Mouse (Mus musculus) brown adipose tissue, adult 24 weeks (tissue): ENCODE data around the gene Sqor. TPM values are rescaled to one million over a fixed set of nuclear protein-coding genes. Genes with fewer than 3 reads are reported as not detected.

Experiments used
- H3K27ac ChIP-seq: fragments of 200-500 bp; replicated peaks from 2 replicates; pipeline ENCODE4 v1.5.1; 2012; ENCODE audit warnings: low read depth, mild to moderate bottlenecking, low read length
- H3K4me1 ChIP-seq: fragments of 200-500 bp; 2 replicates; pipeline ENCODE4 v1.6.1; 2012; ENCODE audit warnings: low read length, mixed read lengths; ENCODE audit not compliant: control insufficient read depth, insufficient read depth, insufficient read length
- H3K4me3 ChIP-seq: fragments of 200-500 bp; 2 replicates; pipeline ENCODE4 v1.5.1; 2012; ENCODE audit warnings: low read depth, mild to moderate bottlenecking, low read length, moderate library complexity; ENCODE audit not compliant: insufficient read depth
- polyA plus RNA-seq: library from polyadenylated mRNA; stranded (reverse); fragments of >200 nt; gene quantifications from 2 replicates; pipeline ENCODE4 v1.2.4, GENCODE M21; 2012; ENCODE audit not compliant: missing spikeins, insufficient read depth, insufficient read length

Gene Sqor
- polyA plus RNA-seq, 1 experiment, result 152 TPM

GRCm38 (mm10) chr2:122771002-122771401 lies 6.0 kb downstream of the Sqor start:
- Histone ChIP-seq H3K27ac (0 out of 2 replicates have a peak overlapping the region, but pooled peaks have one; percentile 30), H3K4me3 (no peak overlapping the region), H3K4me1 (peaks cover 18% of the 10 kb centered on the region)

- H3K27ac ChIP-seq, result no peak overlapping the region
- peaks cover 15% of the 10 kb centered on the region for H3K4me1 ChIP-seq
- H3K4me3 ChIP-seq, result no peak overlapping the region
Observed at GRCm38 (mm10) chr2:122772899-122773298, 7.9 kb downstream of the Sqor start.

DNA sequence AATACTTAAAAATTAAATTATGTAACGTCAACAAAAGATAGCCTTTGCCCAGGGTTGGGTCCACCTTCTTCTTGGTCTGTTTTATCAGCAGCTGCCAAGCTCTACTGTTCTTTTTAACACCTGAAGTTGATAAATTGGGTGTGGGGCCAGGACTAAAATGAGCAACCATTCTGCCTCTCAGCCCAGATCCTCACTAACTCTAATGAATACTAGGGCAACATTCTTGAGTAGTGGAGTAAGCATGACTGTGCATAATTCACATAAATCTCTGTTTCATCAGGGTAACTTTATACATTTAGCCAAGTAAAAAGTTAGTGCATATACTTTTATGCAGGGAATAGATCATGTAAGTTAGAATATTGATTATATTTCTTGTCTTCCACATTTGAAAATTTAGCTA lies 10.5 kb downstream of the Sqor start:
- Histone ChIP-seq H3K4me1 (peaks cover 14% of the 10 kb centered on the region), H3K4me3 (no peak overlapping the region), H3K27ac (no peak overlapping the region)

DNA sequence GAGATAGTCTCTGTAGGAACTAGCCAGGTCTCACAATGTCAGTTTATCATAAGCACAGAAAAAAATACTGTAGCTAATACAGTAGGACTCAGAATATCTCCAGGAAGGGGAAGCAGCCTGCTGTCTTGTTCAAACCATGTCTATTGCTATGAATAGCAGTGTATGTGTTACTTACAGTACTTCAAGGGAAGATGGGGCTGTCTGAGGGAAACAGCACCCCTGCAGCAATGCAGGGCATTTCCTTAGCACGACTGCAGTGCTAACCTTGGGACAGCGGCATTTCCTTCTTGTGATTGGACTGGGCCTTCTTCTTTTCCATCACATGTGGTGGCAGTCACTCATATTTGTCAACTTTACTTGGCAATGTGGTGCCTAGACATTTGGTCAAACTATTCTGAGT lies 11.8 kb downstream of the Sqor start:
- H3K4me3 ChIP-seq, result no peak overlapping the region
- no peak overlapping the region for H3K27ac ChIP-seq
- H3K4me1 ChIP-seq, result peaks cover 10% of the 10 kb centered on the region

GRCm38 (mm10) chr2:122779967-122780366 lies 14.9 kb downstream of the Sqor start:
- Histone ChIP-seq H3K4me1 (peaks cover 10% of the 10 kb centered on the region), H3K27ac (0 out of 2 replicates have a peak overlapping the region, but pooled peaks have one; percentile 5), H3K4me3 (no peak overlapping the region)

DNA sequence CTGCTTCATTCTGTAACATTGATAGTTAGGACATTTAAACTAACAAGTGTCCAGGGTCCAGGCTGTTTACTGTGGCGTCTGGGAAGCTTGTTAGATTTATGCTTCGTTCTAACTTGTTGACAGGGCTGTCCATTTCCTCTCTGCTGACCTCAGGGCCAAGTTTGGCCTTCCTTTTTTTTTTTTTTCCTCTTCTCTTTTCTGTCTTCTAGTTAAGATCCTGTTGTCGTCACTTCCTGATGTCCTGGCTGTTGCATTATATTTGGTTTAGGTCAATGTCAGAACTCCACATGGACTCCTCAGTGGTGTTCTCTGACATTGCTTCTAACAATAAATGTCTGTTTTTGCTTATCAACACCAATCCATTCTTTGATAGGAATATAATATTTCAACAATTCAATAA lies 15.4 kb downstream of the Sqor start:
- H3K4me1 ChIP-seq, result peaks cover 10% of the 10 kb centered on the region
- H3K27ac ChIP-seq, result no peak overlapping the region
- no peak overlapping the region for H3K4me3 ChIP-seq

- no peak overlapping the region for H3K27ac ChIP-seq
- no peak overlapping the region for H3K4me3 ChIP-seq
Observed at GRCm38 (mm10) chr2:122781590-122782356, 16.7 kb downstream of the Sqor start.

DNA sequence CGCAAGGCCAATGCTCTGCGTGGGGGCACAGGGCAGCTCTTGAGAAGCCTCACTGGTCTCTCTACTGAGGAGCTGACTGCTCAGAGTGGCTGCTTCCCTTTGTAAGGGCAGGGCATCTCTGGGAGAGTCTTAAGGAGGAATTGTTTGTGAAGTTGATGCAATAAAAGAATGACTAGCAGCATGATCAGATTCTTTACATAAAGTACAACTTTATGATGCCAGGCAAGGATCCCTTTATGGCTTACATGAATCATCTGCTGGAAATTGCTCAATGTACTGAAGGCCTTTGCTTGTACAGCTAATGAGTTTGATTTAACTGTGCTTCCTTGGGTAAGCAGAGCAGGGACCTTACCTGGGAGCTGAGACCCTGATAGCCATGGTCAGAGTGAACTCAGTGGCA lies 18.7 kb downstream of the Sqor start:
- H3K4me3 ChIP-seq, result no peak overlapping the region
- no peak overlapping the region for H3K27ac ChIP-seq
- H3K4me1 ChIP-seq, result peaks cover 9% of the 10 kb centered on the region

More at GRCm38 (mm10) chr2:122781590-122782356, 16.7 kb downstream of the Sqor start:
- peaks cover 10% of the 10 kb centered on the region for H3K4me1 ChIP-seq

- H3K27ac ChIP-seq, result no peak overlapping the region
- H3K4me3 ChIP-seq, result no peak overlapping the region
- peaks cover 9% of the 10 kb centered on the region for H3K4me1 ChIP-seq
Observed at GRCm38 (mm10) chr2:122784701-122785100, 19.7 kb downstream of the Sqor start.

GRCm38 (mm10) chr2:122786167-122786566 lies 21.1 kb downstream of the Sqor start:
- Histone ChIP-seq H3K4me1 (peaks cover 1% of the 10 kb centered on the region; the same call in 1 of the 2 replicates), H3K27ac (no peak overlapping the region), H3K4me3 (no peak overlapping the region)

DNA sequence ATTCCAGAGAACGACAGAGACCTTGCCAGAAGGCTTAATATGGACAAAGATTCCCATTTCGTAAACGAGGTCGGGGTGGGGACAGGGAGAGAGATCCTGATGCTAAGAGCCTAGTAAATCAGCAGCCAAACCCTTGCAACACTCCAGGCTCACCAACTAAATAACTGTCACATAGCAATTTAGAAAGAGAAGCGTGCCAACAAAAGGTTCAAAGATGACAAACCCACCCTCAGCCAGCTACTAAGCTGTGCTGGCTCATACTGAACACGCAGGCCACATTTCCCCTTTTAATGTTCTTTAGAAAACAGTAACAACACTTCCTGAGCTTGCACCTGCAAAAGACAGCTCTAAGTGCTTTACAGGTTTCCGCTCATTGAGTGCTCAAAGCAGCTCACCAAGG lies 24.3 kb downstream of the Sqor start:
- Histone ChIP-seq H3K27ac (no peak overlapping the region), H3K4me1 (no peaks in the 10 kb centered on the region; the same call in 1 of the 2 replicates), H3K4me3 (no peak overlapping the region)

- no peaks in the 10 kb centered on the region; the same call in 1 of the 2 replicates for H3K4me1 ChIP-seq
- H3K27ac ChIP-seq, result no peak overlapping the region
- no peak overlapping the region for H3K4me3 ChIP-seq
Observed at GRCm38 (mm10) chr2:122789730-122790129, 24.7 kb downstream of the Sqor start.

GRCm38 (mm10) chr2:122804392-122804791 lies 39.4 kb downstream of the Sqor start:
- Histone ChIP-seq H3K4me3 (no peak overlapping the region), H3K27ac (no peak overlapping the region), H3K4me1 (no peaks in the 10 kb centered on the region)

- H3K4me3 ChIP-seq, result no peak overlapping the region
- H3K27ac ChIP-seq, result no peak overlapping the region
- no peaks in the 10 kb centered on the region for H3K4me1 ChIP-seq
Observed at GRCm38 (mm10) chr2:122806040-122806439, 41.0 kb downstream of the Sqor start.

- no peaks in the 10 kb centered on the region for H3K4me1 ChIP-seq
- H3K27ac ChIP-seq, result no peak overlapping the region
- H3K4me3 ChIP-seq, result no peak overlapping the region
Observed at GRCm38 (mm10) chr2:122809027-122809426, 44.0 kb downstream of the Sqor start.

DNA sequence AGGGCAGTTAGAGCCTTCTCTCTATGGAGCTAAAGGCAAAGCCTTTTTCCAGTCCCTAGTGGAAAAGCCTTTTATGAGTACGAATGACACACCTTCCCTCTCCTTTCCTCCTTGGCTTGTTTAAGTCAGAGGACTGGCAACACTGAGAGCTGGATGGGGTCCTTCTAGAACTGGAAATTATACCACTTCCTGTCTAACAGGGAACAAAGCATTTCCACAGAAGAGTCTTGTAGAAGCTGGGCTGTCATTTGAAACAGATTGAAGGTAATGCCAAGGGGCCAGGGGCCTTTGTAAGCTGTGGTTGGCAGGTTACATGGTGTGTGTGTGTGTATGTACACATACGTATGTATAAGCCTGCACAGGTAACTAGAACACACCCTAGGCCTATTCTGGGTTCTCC lies 51.9 kb downstream of the Sqor start:
- no peak overlapping the region for H3K4me3 ChIP-seq
- no peaks in the 10 kb centered on the region for H3K4me1 ChIP-seq
- H3K27ac ChIP-seq, result no peak overlapping the region
